Mouse (Mus musculus): ENCODE results near the gene Umad1.

GRCm38 (mm10) chr6:8403127-8403526 lies 144.0 kb downstream of the Umad1 start:
- no peak for TF ChIP-seq GATA1 (IDR thresholded peaks at IDR 0.05; ENCODE audit: borderline replicate concordance, low read length)
- no peak for TF ChIP-seq CTCF (IDR thresholded peaks at IDR 0.05; ENCODE audit: low read depth, low read length)
- TF ChIP-seq GATA2 (IDR thresholded peaks at IDR 0.05; ENCODE audit: borderline replicate concordance, low read depth, low read length): no peak
- TF ChIP-seq TAL1 (conservative IDR thresholded peaks at IDR 0.05; ENCODE audit: low read depth, low read length): no peak
- TF ChIP-seq POLR2AphosphoS5 (IDR thresholded peaks at IDR 0.05; ENCODE audit: insufficient replicate concordance, low read depth, low read length): no peak

Data from G1E (cell line).